Mouse (Mus musculus): Measurements from ENCODE around the gene Ovch2.

GRCm38 (mm10) chr7:107738726-107739125 lies 62.3 kb downstream of the Ovch2 start:
- TF ChIP-seq POLR2A (IDR thresholded peaks at IDR 0.05; ENCODE audit: borderline replicate concordance, extremely low read depth, low read depth, low read length) (no peak), CTCF (IDR thresholded peaks at IDR 0.05; ENCODE audit: insufficient read depth, low read length) (no peak)
